Mouse (Mus musculus) 3T3-L1 (cell line): ENCODE data around the gene Pdrg1.
A peak's percentile ranks its signal among the peaks of the same experiment; 100 is the strongest.

Source experiments
- DNase-seq: peaks from one replicate; pipeline ENCODE4 v3.0.0-alpha.2; 2015; ENCODE audit warnings: low read depth, low spot score

Pdrg1 gene

DNA sequence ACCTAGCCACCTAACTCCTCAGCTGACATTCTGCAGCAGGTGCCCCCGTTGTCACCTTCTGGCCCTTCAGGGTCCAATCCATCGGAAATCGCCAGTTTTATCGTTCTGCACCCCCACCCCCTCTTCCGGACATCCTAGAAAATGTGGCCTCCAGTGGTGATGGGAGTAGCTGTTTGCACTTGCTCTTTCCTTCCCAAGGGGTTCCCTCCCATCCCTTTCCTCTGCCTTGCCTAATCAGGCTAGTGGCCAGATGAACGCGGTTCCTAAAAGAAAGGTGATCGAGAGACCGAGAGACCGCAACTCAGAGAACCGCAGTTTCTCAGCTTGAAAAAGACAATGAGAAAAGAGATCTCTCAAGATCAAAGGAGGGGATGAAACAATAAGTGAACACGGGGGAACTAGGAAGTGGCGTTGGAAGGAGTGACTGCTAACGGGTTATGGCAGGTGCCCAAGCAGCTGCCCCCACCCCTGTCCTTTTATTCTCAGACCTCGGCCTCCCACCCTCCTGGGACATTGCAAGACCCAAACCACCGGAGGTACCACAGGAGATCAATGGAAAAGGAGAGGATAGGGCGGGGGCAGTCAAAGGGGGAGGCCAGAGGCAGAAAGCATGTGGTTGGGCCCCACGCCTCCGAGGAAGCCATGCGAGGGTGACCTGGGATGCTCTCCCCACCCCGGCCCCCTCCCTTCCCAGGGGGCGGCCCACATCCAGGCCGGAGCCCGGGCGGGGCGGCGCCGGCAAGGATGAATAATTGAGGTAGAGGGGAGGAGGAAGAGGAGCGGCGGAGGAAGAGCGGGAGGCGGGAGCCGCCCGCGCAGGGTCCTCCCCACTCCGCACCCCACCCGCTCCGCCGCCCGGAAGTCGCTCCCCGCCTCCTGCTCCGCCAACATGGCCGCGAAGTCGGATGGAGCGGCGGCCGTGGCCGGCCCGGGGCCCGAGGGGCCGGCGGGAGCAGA lies 16.2 kb upstream of the Pdrg1 start, which contains the start of gene Xkr7:
Gene Xkr7 (plus strand): TSS at position 727 of the 957 bp plus-strand sequence.
- no peak for DNase-seq

DNA sequence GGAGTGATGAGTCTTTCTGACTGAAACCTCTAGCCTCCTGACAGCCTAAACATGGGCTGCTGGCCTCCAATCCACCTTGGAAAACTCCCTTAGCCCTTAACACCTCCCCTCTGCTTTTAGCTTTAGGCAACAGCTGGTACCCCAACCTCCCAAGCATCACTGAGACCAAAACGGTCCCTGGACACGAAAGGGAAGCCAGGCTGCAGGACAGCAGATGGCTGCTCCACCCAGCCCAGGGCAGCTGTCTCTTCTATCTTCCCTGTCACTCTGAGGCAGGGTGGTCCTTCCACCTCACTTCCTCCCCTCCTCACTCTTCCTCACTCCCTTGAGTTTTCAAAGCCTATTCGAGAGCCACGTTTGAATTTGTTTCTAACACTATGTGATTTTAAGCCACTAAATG lies 15.2 kb upstream of the Pdrg1 start:
- DNase-seq = no peak

DNA sequence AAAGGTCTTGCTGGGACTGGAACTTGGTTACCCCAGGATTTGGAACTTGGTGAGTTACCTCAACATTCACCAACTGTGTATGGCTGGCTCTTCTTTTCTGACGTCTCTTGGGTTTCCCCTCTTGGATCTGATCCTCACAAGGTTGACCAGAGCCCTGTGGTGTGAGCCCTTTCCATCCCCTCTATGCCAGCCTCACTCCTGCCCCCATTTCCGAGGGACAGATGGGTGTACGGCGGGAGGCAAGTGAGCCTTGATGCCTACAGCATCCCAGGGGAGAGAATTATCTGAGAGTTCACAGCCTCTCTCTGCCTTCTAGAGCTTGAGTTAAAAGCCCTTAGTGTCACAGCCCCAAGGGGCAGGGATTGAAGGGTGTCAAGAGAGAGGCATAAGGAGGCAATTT lies 12.3 kb upstream of the Pdrg1 start:
- DNase-seq = no peak

DNA sequence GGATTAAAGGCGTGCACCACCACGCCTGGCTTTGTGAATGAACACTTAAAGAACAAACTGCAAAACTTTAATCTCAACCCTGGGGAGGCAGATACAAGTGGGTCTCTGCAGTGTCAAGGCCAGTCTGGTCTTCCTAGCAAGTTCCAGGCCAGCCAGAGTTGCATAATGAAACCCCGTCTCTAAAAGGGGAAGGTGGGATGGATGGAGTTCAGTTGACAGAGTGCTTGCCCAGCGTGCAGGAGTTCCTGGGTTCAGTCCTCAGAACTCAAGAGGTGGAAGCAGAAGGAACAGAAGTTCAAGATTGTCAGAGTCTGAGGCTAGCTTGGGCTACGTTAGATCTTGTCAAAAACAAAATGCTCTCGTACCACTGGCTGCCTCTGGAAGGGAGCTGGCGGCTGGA lies 10.8 kb upstream of the Pdrg1 start:
- no peak for DNase-seq

DNA sequence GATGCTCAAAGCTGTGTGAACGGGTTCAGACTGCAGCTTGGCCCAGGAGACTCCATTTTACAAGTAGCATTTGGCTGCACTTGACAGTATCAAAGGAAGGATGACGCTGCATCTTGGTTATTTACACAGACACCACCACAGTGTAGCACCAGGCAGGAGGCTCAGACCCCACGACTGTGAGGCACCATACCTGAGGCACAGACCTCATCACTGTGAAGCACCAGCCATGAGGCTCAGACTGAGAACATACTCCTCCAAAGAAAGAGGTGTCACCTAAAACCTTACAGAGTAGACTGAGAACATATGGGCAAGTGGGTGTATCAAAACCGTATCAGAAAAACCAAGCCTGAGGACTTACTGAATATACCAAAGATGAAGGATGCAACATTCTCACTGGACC lies 7.6 kb upstream of the Pdrg1 start:
- DNase-seq = no peak

DNA sequence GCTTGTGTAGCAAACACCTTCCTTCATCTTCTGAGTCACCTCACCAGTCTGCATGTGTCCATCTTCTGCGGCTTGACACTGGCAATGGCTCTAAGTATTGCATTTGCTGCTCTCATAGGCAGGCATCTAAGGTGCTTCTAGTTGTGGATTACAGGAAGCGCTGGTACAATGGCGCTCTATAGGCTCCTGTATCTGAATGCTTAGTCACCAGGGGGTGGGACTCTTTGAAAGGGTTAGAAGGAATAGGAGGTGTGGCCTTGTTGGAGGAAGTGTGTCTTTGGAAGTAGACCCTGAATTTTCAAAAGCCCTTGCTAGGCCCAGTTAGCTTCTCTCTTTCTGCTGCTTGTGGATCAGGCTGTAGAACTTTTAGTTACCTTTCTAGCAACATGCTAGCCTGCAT lies 5.9 kb upstream of the Pdrg1 start:
- DNase-seq = peak; percentile 69

DNA sequence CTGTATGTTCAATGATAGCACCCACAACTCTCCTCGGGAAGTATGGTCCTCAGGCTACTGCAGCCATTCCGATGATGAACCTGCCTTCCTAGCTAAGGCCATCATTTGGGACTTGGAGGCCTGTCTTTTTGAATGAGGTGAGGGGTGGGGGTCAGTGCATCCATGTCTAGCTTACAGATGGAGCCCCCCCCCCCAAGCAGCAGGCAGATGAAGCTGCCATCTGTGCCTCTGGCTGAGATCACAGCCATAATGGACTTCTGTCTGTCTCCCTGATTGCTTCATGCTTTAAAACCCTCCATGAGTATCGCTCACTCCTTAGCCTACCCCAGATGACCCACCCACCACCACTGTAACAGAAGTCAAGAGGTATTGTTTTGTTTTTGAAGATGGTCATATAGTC lies 4.1 kb upstream of the Pdrg1 start:
- DNase-seq = no peak

DNA sequence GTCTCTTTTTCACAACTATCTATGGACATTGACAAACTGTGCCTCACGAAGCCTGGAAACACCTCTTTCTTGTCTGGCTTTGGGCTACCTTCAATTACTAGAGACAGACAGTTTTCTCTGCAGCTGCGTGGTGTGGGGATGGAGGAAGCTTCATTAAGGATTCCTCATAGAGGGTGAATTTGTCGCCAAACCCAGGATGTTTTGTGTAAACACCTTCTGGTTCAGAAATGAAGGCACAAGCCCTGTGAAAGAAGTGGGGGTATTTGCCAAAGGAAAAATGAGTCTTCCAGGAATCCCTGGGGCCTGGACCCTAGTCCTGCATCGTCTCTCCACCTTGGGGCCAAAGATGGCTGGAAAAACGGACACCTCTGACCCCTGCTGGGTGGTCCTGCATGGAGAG lies 1.6 kb upstream of the Pdrg1 start:
- no peak for DNase-seq

DNA sequence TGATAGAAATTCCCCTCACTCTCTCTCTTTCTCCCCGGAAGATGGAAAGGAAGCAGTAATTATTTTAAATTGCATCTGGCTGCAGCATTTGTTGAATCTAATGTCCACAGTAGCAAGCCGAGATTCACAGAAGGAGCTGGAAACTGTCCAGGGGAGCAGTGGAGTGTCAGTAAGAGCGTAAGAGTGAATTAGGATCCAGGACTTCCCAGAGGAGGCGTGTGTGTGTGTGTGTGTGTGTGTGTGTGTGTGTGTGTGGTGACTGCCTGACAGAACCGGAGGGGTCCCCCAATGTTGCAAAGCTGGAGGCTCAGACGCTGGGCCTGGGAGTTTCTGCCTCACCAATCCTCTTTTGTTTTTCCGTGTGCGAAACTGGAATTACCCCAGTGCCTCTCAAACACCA lies 577 bp upstream of the Pdrg1 start:
- no peak for DNase-seq

DNA sequence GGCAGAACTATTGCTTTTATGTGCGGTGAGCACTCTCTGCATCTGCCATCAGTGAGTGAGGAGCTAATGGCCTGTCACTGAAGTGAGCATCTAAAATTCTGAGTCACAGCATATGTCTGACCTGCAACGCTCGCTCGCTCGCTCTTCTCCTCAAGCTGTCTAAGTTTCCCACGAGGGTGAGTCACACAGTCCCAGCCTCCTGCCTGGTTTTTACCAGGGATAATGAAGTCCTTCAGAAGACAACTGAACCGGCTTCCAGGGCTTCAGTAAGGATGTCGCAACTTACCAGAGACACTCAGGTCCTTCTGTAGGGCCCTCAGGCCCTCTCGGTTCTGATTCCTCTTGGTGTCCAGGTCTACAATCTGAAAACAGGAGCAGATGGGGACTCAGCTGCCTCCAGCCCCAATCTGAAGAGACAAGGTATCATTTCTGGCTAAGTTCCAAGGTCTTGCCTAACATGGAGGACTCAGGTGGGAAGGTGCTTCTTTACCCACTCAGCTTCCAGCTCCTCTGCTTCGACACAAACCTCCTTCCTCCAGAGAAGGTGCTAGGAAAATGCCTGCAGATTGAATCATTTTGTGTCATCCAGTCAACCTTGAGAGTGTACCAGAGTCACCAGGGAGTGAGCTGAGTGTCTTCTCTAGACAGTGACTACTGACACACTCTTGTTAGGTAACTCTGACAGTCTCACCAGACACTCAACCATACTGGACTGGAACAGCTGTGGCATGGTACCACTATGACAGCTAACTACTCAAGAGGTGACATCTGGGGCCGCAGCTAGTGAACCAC lies 1.3 kb downstream of the Pdrg1 start:
- DNase-seq = peak; percentile 91

DNA sequence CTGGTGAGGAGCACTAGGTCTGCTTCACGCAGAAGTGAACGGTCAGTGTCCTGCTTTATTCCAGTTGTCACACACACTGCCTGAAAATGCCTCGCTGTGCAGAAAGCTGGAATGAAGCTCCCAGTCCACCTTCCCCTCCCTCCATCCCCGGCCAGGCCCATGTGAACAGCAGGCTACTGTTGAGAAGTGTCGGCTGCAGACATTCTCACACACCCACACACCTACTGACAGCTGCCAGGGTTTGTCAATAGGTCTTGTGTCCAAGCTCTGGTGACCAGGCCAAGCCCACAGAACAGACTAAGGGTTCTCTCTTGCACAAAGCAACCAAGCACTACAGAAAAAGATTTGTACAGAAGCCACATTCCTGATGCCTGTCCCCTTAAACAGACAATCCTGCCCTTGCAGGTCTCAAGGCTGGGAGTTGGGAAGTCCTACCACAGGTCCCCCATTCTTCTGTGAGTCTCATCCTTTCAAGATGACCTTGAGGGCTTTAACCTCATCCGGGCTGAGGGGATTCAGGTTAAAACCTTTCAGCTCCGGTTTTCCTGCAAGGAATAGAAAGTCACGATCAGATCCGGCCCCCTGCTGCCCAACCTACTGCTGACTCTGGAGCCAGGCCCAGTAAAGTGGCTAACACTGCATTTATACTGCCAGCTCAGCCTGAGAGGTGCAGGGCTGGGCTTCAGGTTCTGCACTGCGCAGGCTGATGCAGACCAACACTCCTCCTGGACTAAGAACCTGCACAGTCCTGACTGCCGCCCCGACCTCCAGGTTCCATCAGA lies 5.8 kb downstream of the Pdrg1 start:
- no peak for DNase-seq

DNA sequence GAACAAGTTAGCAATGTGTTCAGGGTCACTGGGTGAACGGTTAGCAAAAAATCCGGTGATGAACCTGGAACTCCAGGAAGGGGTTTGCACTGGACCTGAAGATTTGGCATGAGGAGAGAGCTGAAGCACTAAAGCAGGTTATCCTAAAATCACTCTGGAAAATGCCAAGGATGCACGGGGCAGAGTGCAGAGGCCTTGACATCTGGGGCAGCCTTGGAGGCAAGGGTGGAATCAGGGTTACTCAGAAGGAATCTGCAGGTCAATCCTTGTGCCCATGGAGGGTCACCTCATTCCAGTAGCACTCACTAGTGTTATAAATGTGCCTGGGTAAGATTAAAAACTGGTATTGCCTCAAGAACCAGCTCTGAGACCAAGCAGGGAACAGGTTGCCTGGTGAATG lies 9.2 kb downstream of the Pdrg1 start:
- DNase-seq = no peak

DNA sequence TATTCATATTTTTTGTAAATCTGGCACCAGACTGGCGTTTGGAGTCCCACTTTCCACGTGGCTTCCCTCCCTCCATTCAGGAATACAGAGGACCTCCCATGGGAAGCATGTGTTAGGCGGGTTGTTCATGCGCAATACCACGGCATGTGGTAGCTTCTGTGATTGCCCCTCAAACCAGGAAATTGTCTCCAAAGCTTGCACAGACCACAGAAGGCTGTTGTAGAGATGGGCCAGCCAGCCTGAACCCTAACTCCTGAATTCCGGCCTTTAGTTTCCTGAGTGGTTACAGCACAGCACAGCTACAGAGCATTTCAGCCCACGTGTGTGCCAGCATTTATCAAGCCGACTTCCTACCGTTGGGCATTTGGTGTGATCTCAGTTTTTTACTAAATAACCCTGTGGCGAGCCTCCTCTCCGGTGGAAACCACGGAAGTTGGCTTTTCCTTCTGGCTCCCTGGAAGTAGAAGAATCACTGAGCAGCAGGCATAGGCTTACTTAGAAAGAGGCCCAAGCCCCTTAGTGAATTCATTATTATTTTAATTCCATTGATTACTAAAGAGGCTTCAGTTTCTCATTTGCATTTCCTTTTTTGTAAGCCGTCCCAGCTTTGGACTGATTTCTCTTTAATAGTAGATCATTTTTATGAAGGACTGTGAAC lies 11.4 kb downstream of the Pdrg1 start:
- DNase-seq = no peak

DNA sequence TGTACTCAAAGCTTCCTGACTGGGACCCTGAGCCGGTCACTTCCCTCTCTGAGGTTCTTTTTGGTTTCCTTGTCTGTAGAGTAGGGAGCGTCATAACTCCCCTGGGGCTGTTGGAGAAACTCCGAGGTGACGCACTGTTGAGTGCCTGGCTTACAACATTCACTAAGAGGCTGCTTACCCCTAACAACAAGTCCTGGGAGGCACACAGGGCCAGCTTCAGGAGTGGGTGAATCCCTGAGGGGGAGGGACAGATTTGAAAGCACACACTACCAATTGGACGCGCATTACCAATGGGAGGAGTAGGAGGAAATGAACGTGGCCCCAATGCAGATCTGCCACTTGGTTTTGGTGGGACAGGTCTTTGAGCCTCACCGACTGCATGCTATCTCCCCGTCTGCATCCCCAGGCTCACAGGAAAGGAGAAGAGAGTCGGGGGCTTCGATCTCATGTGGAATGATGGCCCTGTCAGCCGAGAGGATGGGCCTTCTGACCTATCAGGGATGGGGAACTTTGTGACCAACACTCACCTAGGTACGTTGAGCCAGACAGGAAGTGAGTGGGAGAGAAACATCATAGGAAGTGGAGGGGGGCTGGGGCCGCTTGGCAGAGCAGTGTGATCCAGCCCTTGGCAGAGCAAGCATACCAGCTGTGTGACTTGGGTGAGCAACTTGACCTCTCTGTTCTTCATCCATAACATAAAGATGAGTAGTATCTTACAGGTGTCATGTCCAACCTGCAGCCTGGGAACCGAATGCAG lies 12.6 kb downstream of the Pdrg1 start:
- DNase-seq = no peak

DNA sequence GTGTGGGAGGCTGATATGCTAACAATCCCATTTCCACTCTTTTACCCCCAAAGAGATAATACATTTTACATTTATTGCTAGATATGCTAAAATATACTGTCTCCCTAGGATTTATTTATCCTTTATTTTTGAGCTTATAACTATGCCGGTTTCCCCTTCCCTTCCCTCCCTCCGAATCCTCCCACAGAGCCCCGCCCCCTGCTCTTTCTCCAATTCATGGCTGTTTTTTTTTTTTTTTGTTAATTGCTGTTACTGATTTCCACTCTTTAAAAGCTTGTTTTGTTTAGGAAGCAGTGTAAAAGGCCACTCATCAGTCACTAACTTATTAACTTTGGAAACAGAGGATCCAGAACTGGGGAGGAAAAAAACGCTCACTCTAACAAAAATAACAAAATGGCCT lies 18.2 kb downstream of the Pdrg1 start:
- no peak for DNase-seq

DNA sequence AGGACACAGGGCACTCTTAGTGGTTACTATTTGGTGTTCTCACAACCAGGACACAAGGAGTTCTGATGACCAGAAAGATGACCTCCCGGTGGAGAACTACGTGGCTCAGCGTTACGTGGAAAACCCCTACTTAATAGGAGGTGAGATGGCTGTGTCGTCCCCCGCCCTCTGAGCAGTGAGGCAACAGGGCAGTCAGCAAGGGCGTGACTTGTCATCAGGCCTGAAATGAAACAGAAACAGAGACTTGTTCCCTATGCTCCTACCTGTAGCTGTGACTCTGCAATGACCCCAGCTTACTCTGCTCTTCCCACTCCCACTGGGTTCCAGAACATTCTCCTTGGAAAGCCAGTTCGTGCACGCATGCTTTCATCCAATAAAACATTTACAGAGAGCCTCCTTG lies 23.7 kb downstream of the Pdrg1 start:
- no peak for DNase-seq

DNA sequence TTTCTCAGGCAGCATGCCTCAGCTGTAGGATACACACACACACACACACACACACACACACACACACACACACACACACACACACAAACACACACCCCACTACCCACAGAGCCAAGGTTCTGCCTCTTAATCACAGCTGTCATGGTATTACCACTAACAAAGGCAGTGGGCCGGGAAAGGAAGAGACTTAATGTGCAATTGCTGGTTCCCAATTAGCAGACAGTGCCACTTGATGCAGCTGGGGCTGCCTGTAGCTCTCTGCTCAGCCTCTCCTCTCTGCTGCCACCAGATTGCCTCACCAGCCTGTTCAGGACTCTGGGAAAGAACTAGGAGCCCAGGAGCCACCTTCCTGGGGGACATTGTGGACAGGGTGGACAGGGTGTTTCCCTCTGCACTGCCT lies 29.6 kb downstream of the Pdrg1 start:
- no peak for DNase-seq

DNA sequence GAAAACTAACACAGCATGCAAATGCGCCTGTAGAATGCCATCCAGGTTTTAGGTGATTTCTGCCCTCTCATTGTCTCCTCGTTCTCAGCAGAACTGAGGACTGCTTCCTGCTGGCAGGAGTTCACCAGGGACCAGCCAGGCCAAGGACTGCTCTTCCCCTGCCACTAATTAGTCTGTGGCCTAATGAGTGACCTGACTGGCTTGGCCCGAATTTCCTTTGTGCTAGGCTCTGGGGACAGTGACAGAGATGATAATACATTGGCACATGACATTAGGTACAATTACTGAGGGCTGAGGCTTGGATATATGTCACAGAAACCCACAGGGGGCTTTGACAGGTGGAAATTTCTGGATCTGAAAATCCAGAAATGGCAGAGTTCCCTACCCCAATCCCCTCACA lies 38.2 kb downstream of the Pdrg1 start:
- no peak for DNase-seq

DNA sequence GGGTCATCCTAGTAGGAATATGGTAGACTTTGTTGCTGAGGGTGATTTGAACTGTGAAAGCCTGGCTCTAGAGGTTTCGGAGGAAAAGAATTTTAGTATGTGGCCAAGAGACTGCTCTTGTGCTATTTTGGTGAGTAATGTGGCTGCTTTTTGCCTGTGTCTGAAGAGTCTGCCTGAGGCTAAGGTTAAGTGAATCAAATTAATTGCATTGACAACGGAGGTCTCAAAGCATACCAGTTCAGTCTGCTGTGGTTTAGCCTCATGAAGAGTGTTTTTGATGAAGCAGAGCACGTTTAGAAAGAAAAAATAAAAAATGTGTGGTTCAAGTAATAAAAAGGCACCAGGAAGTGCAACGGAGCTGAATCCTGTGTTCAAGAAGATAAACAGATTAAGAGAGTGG lies 49.7 kb downstream of the Pdrg1 start:
- peak; percentile 9 for DNase-seq

DNA sequence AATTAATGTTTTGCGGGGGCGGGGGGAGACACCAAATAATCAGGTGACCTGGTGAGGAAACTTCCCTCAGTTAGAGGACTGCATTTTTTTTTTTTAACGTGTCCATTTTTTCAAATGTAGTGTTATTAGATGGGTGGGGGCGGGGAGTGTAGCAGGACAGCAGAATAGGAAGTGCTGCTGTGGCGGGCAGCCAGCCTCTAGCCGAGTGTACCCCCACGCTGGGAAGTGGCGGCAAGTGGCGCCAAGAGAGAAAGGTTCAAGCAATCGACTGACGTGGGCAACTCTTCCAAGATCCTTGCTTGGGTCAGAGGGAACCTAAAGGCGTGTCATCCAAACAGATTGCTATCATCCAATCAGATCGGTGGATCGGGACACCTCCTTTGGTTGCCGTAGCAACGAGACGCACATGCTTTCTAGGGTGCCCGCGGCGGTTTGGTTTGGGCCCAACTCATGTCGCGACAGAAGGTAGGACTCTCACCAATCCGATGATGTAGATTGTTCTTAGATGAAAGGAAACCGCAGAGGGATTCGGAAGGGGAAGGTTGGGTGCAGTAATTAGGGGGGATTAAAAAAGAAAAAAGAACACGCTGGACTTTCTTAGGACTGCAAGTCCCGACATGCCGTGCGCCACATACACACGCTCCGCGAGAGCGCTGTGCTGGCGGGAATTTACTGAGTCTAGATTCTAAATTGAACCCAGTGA lies 53.0 kb downstream of the Pdrg1 start, which contains the start of gene Ttll9:
Gene Ttll9 (plus strand): TSS at position 395 of the 703 bp plus-strand sequence.
- no peak for DNase-seq
